Mouse (Mus musculus): ENCODE data around the gene Cox7a1.

The Cox7a1 gene

GRCm38 (mm10) chr7:30183879-30184289, at the start of gene Cox7a1:
TSS of gene Cox7a1 (plus strand) at chr7:30184144.
- H3K36me3 ChIP-seq (ENCODE audit: control insufficient read depth, insufficient read depth, low read length, poor library complexity, severe bottlenecking), result no peaks in the 10 kb centered on the region; the same call in 1 of the 2 replicates
- peak; percentile 86 for DNase-seq (ENCODE audit: low read depth, low spot score)
- no peaks in the 10 kb centered on the region for H3K27me3 ChIP-seq (ENCODE audit: control insufficient read depth, insufficient read depth, low read length, poor library complexity, severe bottlenecking)

GRCm38 (mm10) chr7:30136826-30137225, 47.1 kb upstream of the Cox7a1 start:
- 0 out of 2 replicates have a peak, but pooled peaks cover 4% of the 10 kb centered on the region for H3K36me3 ChIP-seq (ENCODE audit: control insufficient read depth, insufficient read depth, low read length, poor library complexity, severe bottlenecking)
- no peaks in the 10 kb centered on the region for H3K27me3 ChIP-seq (ENCODE audit: control insufficient read depth, insufficient read depth, low read length, poor library complexity, severe bottlenecking)
- DNase-seq (ENCODE audit: low read depth, low spot score), result no peak

- Histone ChIP-seq H3K27me3 (ENCODE audit: control insufficient read depth, insufficient read depth, low read length, poor library complexity, severe bottlenecking) (no peaks in the 10 kb centered on the region), H3K36me3 (ENCODE audit: control insufficient read depth, insufficient read depth, low read length, poor library complexity, severe bottlenecking) (no peaks in the 10 kb centered on the region)
- DNase-seq (ENCODE audit: low read depth, low spot score), result no peak
Measured at GRCm38 (mm10) chr7:30143170-30143554, 40.8 kb upstream of the Cox7a1 start.

GRCm38 (mm10) chr7:30143555-30144209, 40.3 kb upstream of the Cox7a1 start:
- peak; percentile 27 for DNase-seq (ENCODE audit: low read depth, low spot score)
- Histone ChIP-seq H3K27me3 (ENCODE audit: control insufficient read depth, insufficient read depth, low read length, poor library complexity, severe bottlenecking) (no peaks in the 10 kb centered on the region), H3K36me3 (ENCODE audit: control insufficient read depth, insufficient read depth, low read length, poor library complexity, severe bottlenecking) (no peaks in the 10 kb centered on the region)

GRCm38 (mm10) chr7:30147011-30147410, 36.9 kb upstream of the Cox7a1 start:
- H3K27me3 ChIP-seq (ENCODE audit: control insufficient read depth, insufficient read depth, low read length, poor library complexity, severe bottlenecking), result no peaks in the 10 kb centered on the region
- H3K36me3 ChIP-seq (ENCODE audit: control insufficient read depth, insufficient read depth, low read length, poor library complexity, severe bottlenecking), result no peaks in the 10 kb centered on the region
- DNase-seq (ENCODE audit: low read depth, low spot score), result no peak

GRCm38 (mm10) chr7:30154040-30154439, 29.9 kb upstream of the Cox7a1 start:
- H3K27me3 ChIP-seq (ENCODE audit: control insufficient read depth, insufficient read depth, low read length, poor library complexity, severe bottlenecking), result no peaks in the 10 kb centered on the region

GRCm38 (mm10) chr7:30155507-30155906, 28.4 kb upstream of the Cox7a1 start:
- no peaks in the 10 kb centered on the region for H3K27me3 ChIP-seq (ENCODE audit: control insufficient read depth, insufficient read depth, low read length, poor library complexity, severe bottlenecking)

More at GRCm38 (mm10) chr7:30154040-30154439, 29.9 kb upstream of the Cox7a1 start:
- no peak for DNase-seq (ENCODE audit: low read depth, low spot score)
- H3K36me3 ChIP-seq (ENCODE audit: control insufficient read depth, insufficient read depth, low read length, poor library complexity, severe bottlenecking), result peaks cover 3% of the 10 kb centered on the region; the same call in 1 of the 2 replicates

GRCm38 (mm10) chr7:30163113-30163512, 20.8 kb upstream of the Cox7a1 start:
- Histone ChIP-seq H3K36me3 (ENCODE audit: control insufficient read depth, insufficient read depth, low read length, poor library complexity, severe bottlenecking) (peaks cover 11% of the 10 kb centered on the region), H3K27me3 (ENCODE audit: control insufficient read depth, insufficient read depth, low read length, poor library complexity, severe bottlenecking) (no peaks in the 10 kb centered on the region)
- no peak for DNase-seq (ENCODE audit: low read depth, low spot score)

More at GRCm38 (mm10) chr7:30155507-30155906, 28.4 kb upstream of the Cox7a1 start:
- H3K36me3 ChIP-seq (ENCODE audit: control insufficient read depth, insufficient read depth, low read length, poor library complexity, severe bottlenecking), result peaks cover 3% of the 10 kb centered on the region
- DNase-seq (ENCODE audit: low read depth, low spot score), result no peak

- Histone ChIP-seq H3K36me3 (ENCODE audit: control insufficient read depth, insufficient read depth, low read length, poor library complexity, severe bottlenecking) (peaks cover 9% of the 10 kb centered on the region), H3K27me3 (ENCODE audit: control insufficient read depth, insufficient read depth, low read length, poor library complexity, severe bottlenecking) (no peaks in the 10 kb centered on the region)
- DNase-seq (ENCODE audit: low read depth, low spot score), result no peak
Measured at GRCm38 (mm10) chr7:30164745-30165144, 19.2 kb upstream of the Cox7a1 start.

- Histone ChIP-seq H3K36me3 (ENCODE audit: control insufficient read depth, insufficient read depth, low read length, poor library complexity, severe bottlenecking) (no peaks in the 10 kb centered on the region), H3K27me3 (ENCODE audit: control insufficient read depth, insufficient read depth, low read length, poor library complexity, severe bottlenecking) (no peaks in the 10 kb centered on the region)
- peak; percentile 28 for DNase-seq (ENCODE audit: low read depth, low spot score)
Measured at GRCm38 (mm10) chr7:30168914-30169582, 14.9 kb upstream of the Cox7a1 start.

GRCm38 (mm10) chr7:30169583-30170282, 14.2 kb upstream of the Cox7a1 start, which contains the start of gene Zfp146:
TSS of gene Zfp146 (minus strand) at chr7:30169750.
- H3K36me3 ChIP-seq (ENCODE audit: control insufficient read depth, insufficient read depth, low read length, poor library complexity, severe bottlenecking), result no peaks in the 10 kb centered on the region
- H3K27me3 ChIP-seq (ENCODE audit: control insufficient read depth, insufficient read depth, low read length, poor library complexity, severe bottlenecking), result no peaks in the 10 kb centered on the region
- DNase-seq (ENCODE audit: low read depth, low spot score), result peak; percentile 93

GRCm38 (mm10) chr7:30170283-30170951, 13.5 kb upstream of the Cox7a1 start:
- no peak for DNase-seq (ENCODE audit: low read depth, low spot score)
- H3K27me3 ChIP-seq (ENCODE audit: control insufficient read depth, insufficient read depth, low read length, poor library complexity, severe bottlenecking), result no peaks in the 10 kb centered on the region

GRCm38 (mm10) chr7:30176474-30176873, 7.5 kb upstream of the Cox7a1 start:
- DNase-seq (ENCODE audit: low read depth, low spot score), result no peak
- no peaks in the 10 kb centered on the region for H3K27me3 ChIP-seq (ENCODE audit: control insufficient read depth, insufficient read depth, low read length, poor library complexity, severe bottlenecking)
- H3K36me3 ChIP-seq (ENCODE audit: control insufficient read depth, insufficient read depth, low read length, poor library complexity, severe bottlenecking), result peaks cover 3% of the 10 kb centered on the region

More at GRCm38 (mm10) chr7:30170283-30170951, 13.5 kb upstream of the Cox7a1 start:
- H3K36me3 ChIP-seq (ENCODE audit: control insufficient read depth, insufficient read depth, low read length, poor library complexity, severe bottlenecking), result no peaks in the 10 kb centered on the region

GRCm38 (mm10) chr7:30178256-30178655, 5.7 kb upstream of the Cox7a1 start:
- no peak for DNase-seq (ENCODE audit: low read depth, low spot score)
- Histone ChIP-seq H3K27me3 (ENCODE audit: control insufficient read depth, insufficient read depth, low read length, poor library complexity, severe bottlenecking) (no peaks in the 10 kb centered on the region), H3K36me3 (ENCODE audit: control insufficient read depth, insufficient read depth, low read length, poor library complexity, severe bottlenecking) (peaks cover 3% of the 10 kb centered on the region)

Data from splenic B cell, adult 2 months (primary cell).